Mouse (Mus musculus): ENCODE results near the gene Nme4.
"Not testable (repeated sequence)": the region's sequence is repeated elsewhere in the genome, so short reads cannot be mapped to it uniquely, and the experiment has no call there.

Nme4 gene

GRCm38 (mm10) chr17:26095121-26095740 lies at the start of gene Nme4:
TSS of gene Nme4 (minus strand) at chr17:26095602.
- DNase-seq: peak; percentile 79

- DNase-seq: no peak
Observed at GRCm38 (mm10) chr17:26143386-26143785, 48.0 kb upstream of the Nme4 start.

- DNase-seq: no peak
Observed at GRCm38 (mm10) chr17:26142796-26143195, 47.4 kb upstream of the Nme4 start.

GRCm38 (mm10) chr17:26138901-26139381 lies 43.5 kb upstream of the Nme4 start:
- peak; percentile 72 for DNase-seq

GRCm38 (mm10) chr17:26138239-26138836 lies 42.9 kb upstream of the Nme4 start, which contains the start of gene Axin1:
TSS of gene Axin1 (plus strand) at chr17:26138688.
- DNase-seq: peak; percentile 98

GRCm38 (mm10) chr17:26137751-26138130 lies 42.3 kb upstream of the Nme4 start:
- DNase-seq: no peak

- DNase-seq: no peak
Observed at GRCm38 (mm10) chr17:26137106-26137750, 41.8 kb upstream of the Nme4 start.

GRCm38 (mm10) chr17:26131856-26132853 lies 36.8 kb upstream of the Nme4 start:
- peak; percentile 57 for DNase-seq

GRCm38 (mm10) chr17:26131062-26131732 lies 35.8 kb upstream of the Nme4 start:
- no peak for DNase-seq

- DNase-seq: no peak
Observed at GRCm38 (mm10) chr17:26125226-26125625, 29.8 kb upstream of the Nme4 start.

- DNase-seq: no peak
Observed at GRCm38 (mm10) chr17:26124560-26124959, 29.2 kb upstream of the Nme4 start.

- DNase-seq: peak; percentile 99
Observed at GRCm38 (mm10) chr17:26123267-26123684, 27.9 kb upstream of the Nme4 start, which contains the start of gene Mrpl28. TSS of gene Mrpl28 (plus strand) at chr17:26123500.

GRCm38 (mm10) chr17:26122431-26123140 lies 27.2 kb upstream of the Nme4 start:
- no peak for DNase-seq

- DNase-seq: peak; percentile 74
Observed at GRCm38 (mm10) chr17:26119766-26120710, 24.6 kb upstream of the Nme4 start.

GRCm38 (mm10) chr17:26116503-26117258 lies 21.3 kb upstream of the Nme4 start:
- DNase-seq: no peak

GRCm38 (mm10) chr17:26115956-26116487 lies 20.6 kb upstream of the Nme4 start:
- DNase-seq: no peak

- DNase-seq: no peak
Observed at GRCm38 (mm10) chr17:26115205-26115898, 19.9 kb upstream of the Nme4 start.

- DNase-seq: not testable (repeated sequence)
Observed at GRCm38 (mm10) chr17:26114461-26114860, 19.1 kb upstream of the Nme4 start.
